Mouse (Mus musculus): ENCODE results near the gene 4930523C07Rik.

Gene 4930523C07Rik

GRCm38 (mm10) chr1:160086651-160087050 is 42.5 kb downstream of the 4930523C07Rik start:
- in situ Hi-C loops (cut with MboI) = loop anchor here (25.0 kb wide), 1 partner anchor 699 kb away; no protein-coding TSS in a partner anchor

GRCm38 (mm10) chr1:160099659-160100302 is 55.6 kb downstream of the 4930523C07Rik start:
- in situ Hi-C loops (cut with MboI) = loop anchor here (25.0 kb wide), 1 partner anchor 712 kb away; no protein-coding TSS in a partner anchor

GRCm38 (mm10) chr1:160100996-160101395 is 56.8 kb downstream of the 4930523C07Rik start:
- in situ Hi-C loops (cut with MboI) = no loop called here

- in situ Hi-C loops (cut with MboI) = no loop called here
Measured at GRCm38 (mm10) chr1:160105426-160105825, 61.2 kb downstream of the 4930523C07Rik start.

- in situ Hi-C loops (cut with MboI) = no loop called here
Measured at GRCm38 (mm10) chr1:160108604-160109003, 64.4 kb downstream of the 4930523C07Rik start.

GRCm38 (mm10) chr1:160123957-160124356 is 79.8 kb downstream of the 4930523C07Rik start:
- in situ Hi-C loops (cut with MboI) = no loop called here

Measured in mature B cell (primary cell).